Mouse (Mus musculus) cortical plate, adult 2 months (tissue): ENCODE measurements around the gene Srgap1.

Experiments used
- CTCF ChIP-seq: fragments of 200-500 bp; IDR thresholded peaks from 2 replicates; pipeline ENCODE4 v1.5.1; 2011; ENCODE audit warnings: mild to moderate bottlenecking, control low read depth, low read length; ENCODE audit not compliant: insufficient read depth; ENCODE audit errors: extremely low read depth
- POLR2A ChIP-seq: fragments of 200-500 bp; IDR thresholded peaks from 2 replicates; pipeline ENCODE4 v1.6.1; 2011; ENCODE audit warnings: mild to moderate bottlenecking, low read length, control low read depth; ENCODE audit not compliant: insufficient read depth; ENCODE audit errors: extremely low read depth

- no peak for TF ChIP-seq POLR2A
- TF ChIP-seq CTCF, result no peak
Measured at GRCm38 (mm10) chr10:121961121-121961893, 85.8 kb downstream of the Srgap1 start.
